Mouse (Mus musculus) A20 (cell line): Measurements from ENCODE around the gene Sf1.

Experiments
- DNase-seq: peaks from one replicate; pipeline ENCODE4 v3.0.0-alpha.2; 2011; ENCODE audit warnings: low read depth, low spot score

Gene Sf1

DNA sequence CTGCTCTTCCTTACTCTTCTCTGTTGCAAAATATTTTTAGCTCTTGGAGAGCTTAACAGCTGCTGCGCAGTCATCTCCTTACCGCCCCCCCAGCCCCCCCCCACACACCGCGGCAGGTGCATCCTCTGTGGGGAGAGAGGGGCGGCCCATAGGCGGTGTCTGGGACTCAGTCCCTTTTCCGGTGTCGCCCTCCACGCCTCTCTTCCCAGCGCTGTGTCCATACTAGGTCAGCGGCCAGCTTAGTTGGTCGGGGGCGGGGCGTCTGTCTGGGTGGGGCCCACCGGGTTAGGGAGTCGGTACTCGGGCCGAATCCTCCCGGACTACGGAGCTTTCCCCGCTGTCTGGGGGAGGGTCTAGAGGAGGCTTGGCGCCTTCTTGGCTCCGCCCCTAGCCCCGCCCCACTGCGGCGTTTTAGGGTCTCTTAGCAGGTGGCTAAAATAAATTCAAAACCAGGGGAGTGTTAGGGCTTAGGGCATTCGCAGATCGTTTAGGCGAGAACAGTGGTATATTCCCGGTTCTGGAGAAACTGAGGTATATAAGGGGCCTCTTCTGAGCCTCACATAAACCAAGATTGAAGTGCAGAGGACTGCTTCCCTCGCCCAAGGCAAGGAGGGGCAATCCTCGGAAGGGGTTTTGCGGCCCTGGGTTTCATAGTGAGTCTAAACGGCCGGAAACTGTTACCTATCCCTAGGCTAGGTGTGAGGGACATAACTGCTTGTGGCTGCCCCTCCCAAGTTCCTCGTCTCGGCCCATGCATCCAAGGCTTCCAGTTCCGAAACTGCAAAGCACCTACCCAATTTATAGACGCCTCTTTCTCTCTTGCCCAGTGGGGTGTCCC, 35.2 kb downstream of the Sf1 start:
- DNase-seq = peak; percentile 94

DNA sequence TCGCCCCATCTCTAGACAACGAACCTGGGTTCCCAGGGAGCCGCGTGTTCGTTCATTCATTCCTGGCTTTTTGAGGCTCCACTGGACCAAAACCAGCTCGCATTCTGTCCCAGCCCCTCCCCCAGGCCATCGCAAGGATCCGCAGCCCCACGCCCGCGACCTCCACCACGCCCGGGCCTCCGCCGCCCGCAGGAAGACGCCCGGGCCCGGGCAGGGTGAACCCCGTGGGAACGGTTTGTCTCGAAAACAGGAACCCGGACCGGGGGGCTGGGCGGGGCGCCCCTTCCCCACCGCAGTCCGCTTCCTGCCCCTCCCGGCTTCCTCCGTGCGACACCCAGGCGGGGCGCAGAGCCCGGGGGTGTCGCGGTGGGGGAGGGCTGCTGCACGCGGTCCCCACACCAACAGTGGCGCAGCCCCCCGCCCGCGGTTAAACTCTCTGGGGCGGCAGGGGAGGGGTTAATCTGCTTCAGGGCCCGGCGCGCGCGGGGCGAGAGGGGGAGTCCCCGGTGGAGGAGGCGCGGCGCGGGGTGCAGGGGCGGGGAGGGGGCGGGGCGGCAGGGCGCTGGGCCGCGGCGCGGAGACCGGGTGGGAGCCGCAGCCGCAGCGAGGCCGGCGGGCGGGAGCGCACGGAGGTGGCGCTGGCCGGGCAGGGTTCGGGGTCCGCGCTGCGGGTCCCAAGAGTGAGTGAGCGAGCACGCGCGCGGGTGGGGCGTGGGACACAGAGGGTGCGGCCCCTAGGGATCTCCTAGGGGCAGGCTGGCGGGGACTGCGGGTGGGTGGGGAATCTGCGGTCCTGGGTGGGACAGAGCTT, 36.0 kb downstream of the Sf1 start, which contains the start of gene Rasgrp2:
Gene Rasgrp2, plus strand, starts transcription at position 56 of the 811 bp plus-strand sequence.
- peak; percentile 89 for DNase-seq

DNA sequence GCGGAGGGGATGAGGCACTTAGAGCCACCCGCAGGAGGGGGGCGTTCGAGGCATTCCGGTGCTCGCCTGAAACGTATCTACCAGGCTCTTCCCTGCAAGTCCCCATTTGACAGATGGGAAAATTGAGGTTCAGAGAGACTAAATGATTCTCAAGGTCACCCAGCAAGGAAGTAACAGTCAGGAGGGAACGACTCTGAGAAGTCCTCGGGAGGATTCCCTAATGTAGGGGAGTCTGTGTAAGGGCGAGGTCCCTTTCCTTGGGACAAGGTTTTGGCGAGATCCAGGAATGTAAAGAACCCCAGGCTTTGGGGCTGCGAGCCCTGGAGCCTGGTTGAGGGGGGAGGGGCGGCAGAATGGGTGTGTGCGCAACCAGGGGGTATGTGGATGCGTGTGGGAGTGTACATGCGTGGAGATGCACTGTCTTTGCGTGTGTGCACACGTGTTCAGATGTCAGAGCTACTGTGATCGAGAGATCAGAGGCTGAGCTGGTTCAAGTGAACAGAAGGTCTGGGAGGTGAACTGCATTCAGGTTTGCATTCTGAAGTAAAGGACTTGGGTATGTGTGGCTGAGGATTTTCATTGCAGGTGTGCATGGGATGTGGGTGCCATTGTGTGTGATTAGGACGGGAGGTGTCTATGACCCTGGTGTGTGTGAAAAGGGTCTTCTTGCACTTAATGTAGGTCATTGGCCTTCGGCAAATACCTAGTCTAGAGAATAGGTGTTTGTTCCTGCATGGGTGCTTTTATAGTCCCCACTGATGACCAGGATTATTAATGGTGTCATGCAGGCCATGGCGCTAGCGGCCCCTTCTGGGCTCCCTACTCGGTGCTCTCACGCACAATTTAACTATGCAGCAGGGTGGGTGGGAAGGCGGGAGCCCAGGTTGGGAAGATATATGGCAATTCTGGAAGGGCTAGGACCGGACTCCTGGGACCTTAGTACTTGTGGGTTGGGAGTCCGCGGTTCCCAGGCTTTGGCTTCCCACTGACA, 36.9 kb downstream of the Sf1 start:
- peak; percentile 72 for DNase-seq

- DNase-seq = peak; percentile 86
These were observed 37.8 kb downstream of the Sf1 start for GRCm38 (mm10) chr19:6401131-6401815.

DNA sequence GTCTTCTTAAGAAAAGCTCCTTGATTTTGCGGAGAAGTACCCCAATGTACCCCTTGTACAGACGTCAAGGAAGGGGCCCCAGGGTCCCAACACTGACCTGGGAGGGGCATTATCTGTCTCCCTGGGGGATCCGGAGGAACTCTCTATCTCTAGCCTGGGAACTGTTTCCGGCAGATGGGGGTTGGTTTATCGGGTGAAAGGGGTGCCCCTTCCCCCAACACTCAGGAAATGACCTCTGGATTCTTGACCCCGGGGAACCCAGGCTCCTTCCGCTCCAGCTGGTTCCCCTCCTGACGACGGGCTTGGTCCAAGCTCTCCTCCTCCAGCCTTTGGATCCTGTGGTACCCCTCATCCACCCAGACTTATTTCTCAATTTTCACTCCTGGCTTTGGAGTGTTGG, 38.5 kb downstream of the Sf1 start:
- DNase-seq = no peak

GRCm38 (mm10) chr19:6403869-6404268, 40.4 kb downstream of the Sf1 start:
- no peak for DNase-seq

DNA sequence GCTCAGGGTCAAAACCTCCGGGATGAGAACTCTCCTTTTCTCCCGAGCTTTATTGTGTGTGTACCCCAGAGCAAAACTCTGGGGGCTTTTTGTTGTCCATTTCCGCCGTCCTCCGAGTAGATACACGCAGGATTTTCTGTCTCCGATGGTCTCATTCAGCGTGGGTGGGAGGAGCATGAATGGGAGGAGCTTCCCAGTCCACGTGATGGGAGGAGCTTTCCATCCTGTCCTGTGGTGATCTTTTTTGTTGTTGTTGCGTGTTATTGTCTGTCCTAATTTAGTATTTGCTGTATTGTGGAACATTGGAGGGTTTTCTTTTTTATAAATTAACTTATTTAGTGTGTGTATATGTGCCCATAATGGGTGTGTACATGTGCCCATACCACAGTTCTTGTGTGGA, 41.9 kb downstream of the Sf1 start:
- no peak for DNase-seq

- DNase-seq = no peak
These were observed 43.6 kb downstream of the Sf1 start for GRCm38 (mm10) chr19:6407109-6407508.

GRCm38 (mm10) chr19:6407816-6408510, 44.5 kb downstream of the Sf1 start:
- peak; percentile 57 for DNase-seq

GRCm38 (mm10) chr19:6408749-6409148, 45.3 kb downstream of the Sf1 start:
- DNase-seq = peak; percentile 38

DNA sequence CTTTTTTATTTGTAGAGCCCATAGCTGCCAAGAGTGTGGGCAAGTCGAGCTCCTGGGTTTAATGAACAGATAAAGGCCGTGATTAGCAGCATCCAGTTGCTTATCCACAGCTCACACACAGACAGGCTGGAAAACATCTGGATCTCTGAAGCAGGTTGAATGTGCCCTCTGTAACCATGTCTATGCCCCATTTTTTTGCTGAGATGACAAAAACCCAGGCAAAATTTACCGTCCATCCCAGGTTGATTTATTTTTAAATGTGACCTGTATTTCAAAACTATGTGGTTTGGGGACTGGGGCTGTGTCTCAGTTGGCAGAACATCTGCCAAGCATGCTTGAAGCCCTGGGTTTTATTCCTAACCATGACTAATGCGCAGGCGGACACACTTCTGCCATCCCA, 45.7 kb downstream of the Sf1 start:
- DNase-seq = no peak

GRCm38 (mm10) chr19:6409936-6410335, 46.4 kb downstream of the Sf1 start:
- peak; percentile 87 for DNase-seq

DNA sequence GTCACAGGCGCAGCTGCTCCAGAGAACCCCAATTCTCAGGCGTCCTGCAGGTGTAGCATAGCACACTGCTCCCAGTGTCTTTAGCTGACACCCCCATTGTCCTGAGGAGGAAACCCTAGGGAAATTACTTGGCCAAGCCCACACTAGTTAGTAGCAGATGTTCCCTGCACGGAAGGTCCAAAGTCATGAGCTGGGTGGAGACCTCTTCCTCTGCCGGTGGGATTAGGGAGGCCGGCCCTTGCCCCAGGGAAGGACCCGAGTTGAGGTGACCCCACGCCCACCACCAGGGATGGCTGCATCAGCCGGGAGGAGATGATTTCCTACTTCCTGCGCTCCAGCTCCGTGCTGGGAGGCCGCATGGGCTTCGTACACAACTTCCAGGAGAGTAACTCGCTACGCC, 49.3 kb downstream of the Sf1 start:
- DNase-seq = no peak

DNA sequence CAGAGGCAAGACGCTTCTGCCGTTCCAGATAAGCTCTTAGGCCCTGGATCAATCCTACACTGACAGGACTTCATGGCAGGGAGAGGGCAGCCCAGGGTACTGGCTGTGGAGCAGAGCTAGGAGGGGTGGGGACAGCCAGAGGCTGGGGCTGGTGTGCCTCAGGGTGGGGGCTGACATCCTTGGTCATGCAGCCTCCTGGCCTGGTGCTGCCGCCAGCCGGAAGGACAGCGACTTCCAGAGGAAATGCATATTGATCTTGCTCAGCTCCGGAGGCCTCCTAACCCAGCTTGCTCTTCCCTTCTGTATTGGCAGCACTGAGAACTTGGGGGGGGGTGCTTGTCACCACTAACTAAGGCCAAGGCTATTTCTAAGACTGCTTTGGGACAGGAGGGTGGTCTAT, 52.0 kb downstream of the Sf1 start:
- no peak for DNase-seq

GRCm38 (mm10) chr19:6416124-6416770, 52.8 kb downstream of the Sf1 start:
- DNase-seq = no peak

DNA sequence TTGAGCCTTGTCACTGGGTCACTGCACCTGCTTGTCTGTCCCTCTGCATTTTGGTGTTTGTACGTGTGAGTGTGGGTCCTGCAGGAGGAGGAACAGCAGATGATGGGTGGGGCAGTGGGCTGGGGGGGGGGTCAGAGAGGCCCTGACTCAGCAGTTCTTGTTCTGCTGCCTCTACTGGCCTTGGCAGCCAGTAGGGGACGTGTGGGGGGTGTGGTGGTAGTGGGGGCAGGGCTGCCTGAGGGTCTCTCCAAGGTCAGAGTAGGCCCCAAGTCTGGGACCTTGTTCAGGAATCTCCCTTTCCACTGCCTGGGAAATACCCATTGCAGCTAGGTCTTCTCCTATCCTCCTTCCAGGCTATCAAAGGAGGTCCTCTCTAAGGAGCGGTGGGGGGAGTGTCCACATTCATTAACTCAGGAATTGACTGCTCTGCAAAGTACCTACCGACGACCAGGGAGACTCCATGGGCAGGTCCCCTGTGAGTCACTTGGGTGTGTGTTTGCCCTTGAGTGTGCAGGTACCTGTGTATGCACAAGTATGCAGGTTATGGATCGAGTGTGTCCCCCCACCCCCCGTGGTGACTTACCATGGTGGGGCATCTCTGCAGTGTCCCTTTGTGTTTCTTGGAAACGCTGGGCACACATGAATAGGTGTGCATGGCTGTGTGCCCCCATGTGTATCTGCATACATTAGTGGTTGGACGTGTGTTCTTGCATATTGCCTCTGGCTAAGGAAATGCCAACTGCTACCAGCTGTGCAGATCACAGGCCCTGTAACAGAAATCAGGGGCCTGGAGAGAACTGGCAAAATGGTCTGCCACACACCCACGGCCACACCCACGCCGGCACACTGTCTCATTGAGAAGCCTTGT, 53.6 kb downstream of the Sf1 start:
- no peak for DNase-seq

- DNase-seq = peak; percentile 91
These were observed 54.9 kb downstream of the Sf1 start, which contains the start of gene Nrxn2 for GRCm38 (mm10) chr19:6418233-6418879. Gene Nrxn2, plus strand, starts transcription at chr19:6418731.

- DNase-seq = no peak
These were observed 55.6 kb downstream of the Sf1 start for GRCm38 (mm10) chr19:6418984-6419692.
